Mouse (Mus musculus): ENCODE measurements at regions not wholly inside any gene's neighbourhood (a gene's known extent, or its start where the extent isn't known, plus 50 kb on each side); places are given as distances from the start of the nearest gene placed in this dataset.

GRCm38 (mm10) chr3:105223671-105224070 is 157.0 kb downstream of the 4930564D02Rik start:
- DNase-seq (ENCODE audit: low spot score in 2 of 2) = no peak

GRCm38 (mm10) chr3:105227551-105227950 is 160.9 kb downstream of the 4930564D02Rik start:
- DNase-seq (ENCODE audit: low spot score in 2 of 2) = no peak

GRCm38 (mm10) chr3:105228401-105228800 is 161.8 kb downstream of the 4930564D02Rik start:
- DNase-seq (ENCODE audit: low spot score in 2 of 2) = no peak

GRCm38 (mm10) chr3:105241048-105241447 is 174.4 kb downstream of the 4930564D02Rik start:
- no peak for DNase-seq (ENCODE audit: low spot score in 2 of 2)

GRCm38 (mm10) chr3:105257096-105257495 is 190.5 kb downstream of the 4930564D02Rik start:
- no peak for DNase-seq (ENCODE audit: low spot score in 2 of 2)

GRCm38 (mm10) chr3:105275241-105275640 is 176.9 kb upstream of the Kcnd3 start:
- no peak for DNase-seq (ENCODE audit: low spot score in 2 of 2)

GRCm38 (mm10) chr3:105280971-105281370 is 171.2 kb upstream of the Kcnd3 start:
- DNase-seq (ENCODE audit: low spot score in 2 of 2) = no peak

GRCm38 (mm10) chr3:105281686-105282085 is 170.4 kb upstream of the Kcnd3 start:
- no peak for DNase-seq (ENCODE audit: low spot score in 2 of 2)

- no peak for DNase-seq (ENCODE audit: low spot score in 2 of 2)
Observed at GRCm38 (mm10) chr3:105298273-105298672, 153.9 kb upstream of the Kcnd3 start.

- DNase-seq (ENCODE audit: low spot score in 2 of 2) = no peak
Observed at GRCm38 (mm10) chr3:105300693-105301548, 151.2 kb upstream of the Kcnd3 start.

- no peak for DNase-seq (ENCODE audit: low spot score in 2 of 2)
Observed at GRCm38 (mm10) chr3:105307676-105308075, 144.5 kb upstream of the Kcnd3 start.

- no peak for DNase-seq (ENCODE audit: low spot score in 2 of 2)
Observed at GRCm38 (mm10) chr3:105309020-105309419, 143.1 kb upstream of the Kcnd3 start.

GRCm38 (mm10) chr3:105353268-105353667 is 98.9 kb upstream of the Kcnd3 start:
- DNase-seq (ENCODE audit: low spot score in 2 of 2) = no peak

- no peak for DNase-seq (ENCODE audit: low spot score in 2 of 2)
Observed at GRCm38 (mm10) chr3:105354123-105354931, 97.8 kb upstream of the Kcnd3 start.

- DNase-seq (ENCODE audit: low spot score in 2 of 2) = no peak
Observed at GRCm38 (mm10) chr3:105357511-105357910, 94.6 kb upstream of the Kcnd3 start.

- DNase-seq (ENCODE audit: low spot score in 2 of 2) = no peak
Observed at GRCm38 (mm10) chr3:105359636-105360035, 92.5 kb upstream of the Kcnd3 start.

GRCm38 (mm10) chr3:105364685-105365084 is 87.4 kb upstream of the Kcnd3 start:
- DNase-seq (ENCODE audit: low spot score in 2 of 2) = no peak

- no peak for DNase-seq (ENCODE audit: low spot score in 2 of 2)
Observed at GRCm38 (mm10) chr3:105366806-105367205, 85.3 kb upstream of the Kcnd3 start.

- DNase-seq (ENCODE audit: low spot score in 2 of 2) = no peak
Observed at GRCm38 (mm10) chr3:105367972-105368371, 84.2 kb upstream of the Kcnd3 start.

GRCm38 (mm10) chr3:105372371-105372828 is 79.7 kb upstream of the Kcnd3 start:
- no peak for DNase-seq (ENCODE audit: low spot score in 2 of 2)

- no peak for DNase-seq (ENCODE audit: low spot score in 2 of 2)
Observed at GRCm38 (mm10) chr3:105374306-105374705, 77.8 kb upstream of the Kcnd3 start.

- DNase-seq (ENCODE audit: low spot score in 2 of 2) = no peak
Observed at GRCm38 (mm10) chr3:105374836-105375235, 77.3 kb upstream of the Kcnd3 start.

GRCm38 (mm10) chr3:105375383-105375782 is 76.7 kb upstream of the Kcnd3 start:
- no peak for DNase-seq (ENCODE audit: low spot score in 2 of 2)
